Mouse (Mus musculus) embryo, embryonic 10 days (tissue): Measurements from ENCODE around the gene Ccdc85c.

ENCODE experiments used
- DNase-seq: peaks from one replicate; pipeline ENCODE4 v3.0.0-alpha.2; 2015; ENCODE audit warnings: low spot score

Gene Ccdc85c

GRCm38 (mm10) chr12:108294620-108295019 is 19.4 kb upstream of the Ccdc85c start:
- no peak for DNase-seq

DNA sequence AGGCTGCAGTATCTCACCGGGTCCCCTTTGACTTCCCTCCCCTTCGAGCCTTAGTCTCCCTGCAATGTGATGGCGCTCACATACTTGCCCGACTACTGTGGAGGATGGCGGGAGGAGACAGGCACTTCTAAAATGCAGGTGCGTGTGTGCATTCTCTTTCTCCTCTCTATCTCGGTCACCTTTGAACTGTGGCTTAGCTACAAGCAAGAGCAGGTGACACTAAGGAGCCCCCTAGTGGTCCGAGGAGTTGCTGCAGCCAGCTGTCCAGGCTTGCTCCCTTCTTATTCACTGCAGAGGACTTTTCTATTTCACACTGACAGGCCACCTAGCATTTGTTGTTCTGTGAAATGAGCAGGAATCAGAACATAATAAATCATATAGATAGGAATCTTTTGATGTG is 17.7 kb upstream of the Ccdc85c start:
- peak; percentile 84 for DNase-seq

DNA sequence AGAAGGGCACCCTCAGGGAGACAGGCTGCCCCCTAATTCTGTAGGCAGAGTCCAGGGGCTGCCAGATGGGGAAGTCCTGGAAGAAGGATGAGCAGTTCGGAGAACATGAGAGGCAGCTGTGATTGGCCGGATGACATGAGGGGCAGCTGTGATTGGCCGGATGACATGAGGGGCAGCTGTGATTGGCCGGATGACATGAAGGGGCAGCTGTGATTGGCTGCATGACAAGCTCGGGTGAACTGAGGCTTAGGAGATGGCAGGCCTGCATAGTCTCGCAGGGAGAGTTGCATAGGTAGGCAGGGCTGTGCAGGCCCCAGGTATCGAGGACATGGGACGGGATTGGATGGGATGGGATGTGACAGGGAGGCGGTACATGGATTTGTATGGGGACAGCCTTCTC is 17.2 kb upstream of the Ccdc85c start:
- peak; percentile 81 for DNase-seq

DNA sequence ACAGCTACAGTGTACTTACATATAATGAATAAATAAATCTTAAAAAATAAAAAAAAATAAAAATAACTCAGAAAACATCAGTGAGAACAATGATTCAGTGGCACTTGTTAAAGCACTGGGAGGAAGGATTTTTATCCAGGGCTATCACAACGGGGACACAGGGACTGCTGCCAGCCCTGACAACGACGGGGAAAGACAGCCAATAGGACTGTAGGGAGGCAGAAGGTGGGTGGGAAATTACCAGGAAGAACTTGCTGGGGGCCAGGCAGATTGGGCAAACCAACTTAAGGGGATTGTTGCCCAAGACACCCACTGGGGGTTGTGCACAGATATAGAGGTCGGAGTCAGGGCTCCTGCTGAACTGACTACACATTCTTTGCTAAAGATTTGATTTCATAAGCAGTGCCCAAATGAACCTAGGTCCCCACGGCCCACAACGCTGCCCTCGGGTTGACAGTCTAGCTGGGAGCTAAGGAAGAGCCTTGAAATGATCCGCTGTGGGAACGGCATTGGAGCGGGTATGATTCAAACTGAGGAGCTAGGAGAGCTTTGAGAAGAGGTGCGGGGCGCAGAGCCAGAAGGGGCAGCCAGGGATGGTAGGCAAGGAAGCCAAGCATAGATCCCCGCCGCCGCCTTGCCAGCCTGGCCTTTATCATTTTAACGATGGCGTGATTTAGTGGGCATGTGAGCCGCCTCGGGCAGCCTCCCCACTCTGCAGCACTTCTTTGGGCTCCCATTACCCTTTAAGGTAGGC is 13.1 kb upstream of the Ccdc85c start:
- no peak for DNase-seq

- no peak for DNase-seq
Observed at GRCm38 (mm10) chr12:108287011-108287410, 11.8 kb upstream of the Ccdc85c start.

- no peak for DNase-seq
Observed at GRCm38 (mm10) chr12:108286381-108286780, 11.2 kb upstream of the Ccdc85c start.

DNA sequence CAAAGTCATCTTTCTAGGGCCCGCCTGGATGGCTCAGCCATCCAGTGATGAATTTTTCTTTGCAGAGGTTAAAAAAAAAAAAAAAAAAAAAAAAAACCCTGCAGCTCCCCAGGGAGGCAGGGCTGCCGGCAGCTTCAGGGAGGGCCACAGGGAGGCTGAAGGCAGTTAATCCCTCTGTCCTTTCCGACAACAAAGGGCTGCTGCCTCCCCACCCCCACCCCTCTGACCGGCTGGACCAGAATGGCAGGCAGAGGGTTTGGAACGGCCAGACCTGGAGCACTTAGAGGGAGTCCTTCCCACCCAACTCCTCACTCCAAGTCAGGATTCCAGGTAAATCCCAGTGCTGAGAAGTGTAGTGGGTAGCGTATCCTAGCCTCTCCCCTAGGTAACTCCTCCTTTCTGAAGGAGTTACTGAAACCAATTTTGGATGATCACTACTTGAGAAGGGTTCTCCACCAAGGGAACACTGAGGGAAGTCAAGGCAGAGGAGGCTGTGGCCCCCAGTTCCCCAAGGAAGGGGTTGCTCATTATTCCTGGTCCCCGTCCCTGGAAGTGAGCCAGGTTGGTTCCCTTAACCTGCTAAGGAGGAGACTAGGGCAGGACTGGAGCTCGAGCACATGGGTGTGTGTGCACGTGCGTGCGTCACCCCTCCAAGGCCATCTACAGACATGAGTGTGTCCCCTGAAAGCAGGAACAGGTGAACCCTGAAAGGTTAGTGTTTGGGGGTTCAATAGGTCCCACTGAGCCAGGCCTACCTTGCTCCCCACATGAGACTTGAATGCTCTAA is 10.2 kb upstream of the Ccdc85c start:
- DNase-seq: peak; percentile 52

- peak; percentile 79 for DNase-seq
Observed at GRCm38 (mm10) chr12:108284455-108285224, 9.4 kb upstream of the Ccdc85c start.

DNA sequence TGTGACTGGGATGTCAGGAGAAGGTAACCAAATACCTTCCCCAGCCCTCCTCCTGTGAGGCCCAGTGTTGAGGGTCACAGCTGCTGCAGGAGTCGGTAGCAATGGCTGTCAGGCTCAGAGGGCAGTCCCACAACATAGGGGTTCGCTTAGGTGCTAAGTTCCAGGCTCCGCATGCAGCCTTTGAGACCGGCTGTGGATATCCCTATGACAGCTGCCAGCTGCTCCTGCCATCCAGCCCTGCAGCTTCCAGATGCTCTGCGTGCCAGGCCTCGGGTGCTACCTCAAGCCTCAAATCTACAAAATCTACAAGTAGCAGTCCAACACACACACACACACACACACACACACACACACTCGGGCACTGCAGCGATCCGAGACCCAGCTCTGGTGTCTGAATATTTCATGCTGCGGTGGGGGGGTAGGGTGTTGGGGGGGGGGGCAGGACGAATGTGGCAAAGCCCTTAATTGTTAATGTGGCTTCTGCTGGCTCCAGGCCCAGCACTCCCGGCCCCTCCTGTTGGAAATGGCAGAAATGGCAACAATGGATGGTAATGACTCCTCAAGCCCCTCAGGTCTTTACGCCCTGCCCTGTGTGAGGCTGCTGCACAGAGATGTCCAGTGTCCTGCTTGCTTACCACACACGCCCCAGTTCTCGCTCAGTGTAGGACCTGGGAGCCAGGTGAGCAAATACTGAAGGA is 3.1 kb upstream of the Ccdc85c start:
- no peak for DNase-seq

DNA sequence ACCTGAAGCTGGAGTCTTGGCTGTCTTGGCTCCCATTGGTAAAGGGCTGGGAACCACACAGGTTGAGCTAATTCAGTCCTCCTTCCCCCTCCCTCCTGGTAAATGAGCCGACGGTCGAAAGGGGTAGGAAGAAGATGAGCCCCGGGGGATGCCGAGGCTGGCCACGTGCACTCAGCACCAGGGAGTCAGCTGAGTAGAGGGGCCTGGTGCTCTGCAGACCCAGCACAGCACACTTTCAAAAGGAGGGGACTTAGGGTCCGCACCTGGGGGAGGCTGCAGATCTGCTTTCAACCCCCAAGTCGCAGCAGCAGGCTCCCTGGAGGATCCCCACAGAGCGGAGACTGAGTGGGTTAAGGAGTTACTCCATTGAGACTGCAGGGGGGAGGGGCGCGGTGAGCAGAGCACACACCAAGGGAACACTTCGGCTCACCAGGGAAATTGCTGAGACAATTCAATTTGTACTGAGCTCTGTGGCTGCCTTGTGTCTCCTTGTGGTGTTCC is 2.2 kb upstream of the Ccdc85c start:
- DNase-seq: peak; percentile 70

GRCm38 (mm10) chr12:108275920-108276822 is 946 bp upstream of the Ccdc85c start:
- DNase-seq: peak; percentile 74

DNA sequence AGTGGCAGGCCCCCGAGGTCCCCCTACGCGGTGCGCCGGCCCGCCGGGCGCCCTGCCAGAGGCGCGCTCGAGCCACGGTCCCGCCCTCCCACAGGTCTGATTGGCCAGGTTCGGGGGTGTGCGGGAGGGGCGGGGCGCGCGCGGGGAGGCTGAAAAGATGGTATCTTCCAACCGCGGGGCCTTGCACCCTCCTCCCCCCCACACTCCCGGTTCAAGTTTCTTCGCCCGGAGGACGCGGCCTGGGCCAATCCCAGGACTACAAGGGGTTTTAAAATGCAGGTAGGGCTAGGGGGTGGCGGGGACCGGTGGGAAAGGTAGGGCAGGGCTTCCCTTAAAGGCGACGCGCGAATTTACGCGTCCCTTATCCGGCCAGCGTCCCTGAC is 274 bp upstream of the Ccdc85c start:
- peak; percentile 96 for DNase-seq

GRCm38 (mm10) chr12:108274313-108274595 is 971 bp downstream of the Ccdc85c start:
- no peak for DNase-seq

DNA sequence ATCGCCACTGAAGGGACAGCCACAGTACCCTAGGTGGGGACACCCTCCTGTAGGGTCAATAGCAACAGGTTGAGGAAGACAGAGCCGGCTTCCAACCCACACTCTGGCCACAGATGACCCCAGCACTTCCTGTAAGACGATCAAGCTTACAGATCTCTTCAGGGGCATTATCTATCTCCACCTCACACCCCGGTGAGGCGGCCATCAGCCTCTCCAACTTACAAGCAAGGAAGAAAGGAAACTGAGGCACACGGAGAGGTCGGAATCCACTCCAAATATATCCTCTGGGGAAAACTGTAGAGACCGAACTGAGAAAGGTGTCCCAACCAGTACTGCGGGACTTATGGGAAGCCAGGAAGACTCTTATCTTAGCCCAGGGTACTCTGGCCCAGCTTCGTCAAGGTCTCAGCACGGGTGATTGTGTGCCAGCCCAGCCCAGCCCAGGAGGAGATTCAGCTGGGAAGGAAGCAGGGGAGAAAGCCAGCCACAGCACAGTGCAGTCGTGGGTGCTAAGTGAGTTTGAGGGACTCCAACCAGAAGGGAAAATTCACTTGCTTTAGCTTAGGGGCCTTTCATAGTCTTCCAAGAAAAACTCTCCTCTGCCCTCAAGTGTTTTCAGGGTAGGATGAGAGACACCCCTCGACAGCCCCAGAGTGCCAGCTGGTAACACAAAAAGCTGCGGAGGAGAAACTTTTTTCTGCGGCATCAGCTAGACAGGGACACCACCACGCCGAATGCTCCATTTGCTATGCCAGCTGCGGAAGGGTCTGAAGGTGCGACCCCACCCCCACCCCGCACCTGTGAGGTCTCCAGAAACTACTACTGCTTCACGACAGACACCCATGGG is 1.5 kb downstream of the Ccdc85c start:
- no peak for DNase-seq

DNA sequence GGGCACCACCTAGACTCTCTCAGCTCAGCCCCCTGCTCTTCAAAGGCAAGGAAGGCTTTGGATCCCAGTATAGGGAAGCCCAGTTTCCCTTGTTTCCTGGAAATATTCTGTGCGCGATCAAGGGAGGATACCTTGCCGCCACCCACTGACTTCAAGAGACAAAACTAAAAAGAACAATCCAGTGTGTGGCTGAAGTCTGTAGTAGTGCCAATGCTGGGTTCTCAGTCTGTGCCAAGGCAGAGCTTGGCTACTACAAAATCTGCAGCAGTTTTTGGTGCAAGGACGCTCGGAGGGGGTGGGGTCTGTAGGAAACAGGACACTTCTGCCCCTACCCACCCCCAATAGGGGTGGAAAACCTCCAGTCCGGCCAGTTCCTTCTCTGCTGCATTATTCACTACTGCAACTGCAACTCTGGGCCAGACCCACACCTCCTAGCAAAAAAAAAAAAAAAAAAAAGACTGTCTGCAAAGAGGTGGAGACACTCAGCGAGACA is 3.0 kb downstream of the Ccdc85c start:
- no peak for DNase-seq

DNA sequence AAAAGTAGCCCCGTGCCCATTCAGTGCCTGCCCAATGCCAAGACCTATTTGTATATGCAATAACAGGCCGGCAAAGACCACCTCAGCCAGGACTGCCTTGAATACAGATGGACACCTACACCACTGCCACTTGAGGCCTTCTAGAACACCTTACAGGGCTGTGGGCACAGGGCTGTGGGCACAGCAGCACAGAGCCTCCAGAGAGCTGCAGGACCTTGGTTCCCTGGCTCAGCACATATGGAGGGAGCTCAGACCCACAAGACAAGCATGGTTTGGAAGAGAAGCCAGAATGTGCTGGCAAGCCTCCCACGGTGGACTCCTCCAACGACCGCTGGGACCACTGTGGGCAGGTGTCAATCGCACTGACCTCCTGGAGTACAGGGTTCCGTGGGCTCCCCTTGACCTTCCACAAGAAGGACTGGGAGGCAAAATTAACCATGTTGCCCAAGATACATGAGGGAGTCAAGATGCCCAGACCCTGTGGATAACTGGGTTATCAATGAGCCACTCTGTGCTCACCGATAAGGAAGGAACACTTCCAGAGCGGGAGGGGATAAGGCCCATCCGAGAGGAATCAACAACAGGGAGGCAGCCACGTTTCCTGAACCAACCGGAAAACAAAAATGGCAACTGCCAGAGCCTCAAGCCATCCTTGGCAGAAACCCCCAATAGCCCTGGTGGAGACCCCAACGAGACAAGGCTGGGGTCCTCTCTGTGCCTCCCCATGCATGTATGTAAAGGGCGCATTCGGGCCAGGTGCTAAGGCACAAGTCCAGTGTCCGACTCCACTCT is 3.7 kb downstream of the Ccdc85c start:
- DNase-seq: no peak

GRCm38 (mm10) chr12:108270240-108270919 is 4.8 kb downstream of the Ccdc85c start:
- no peak for DNase-seq

DNA sequence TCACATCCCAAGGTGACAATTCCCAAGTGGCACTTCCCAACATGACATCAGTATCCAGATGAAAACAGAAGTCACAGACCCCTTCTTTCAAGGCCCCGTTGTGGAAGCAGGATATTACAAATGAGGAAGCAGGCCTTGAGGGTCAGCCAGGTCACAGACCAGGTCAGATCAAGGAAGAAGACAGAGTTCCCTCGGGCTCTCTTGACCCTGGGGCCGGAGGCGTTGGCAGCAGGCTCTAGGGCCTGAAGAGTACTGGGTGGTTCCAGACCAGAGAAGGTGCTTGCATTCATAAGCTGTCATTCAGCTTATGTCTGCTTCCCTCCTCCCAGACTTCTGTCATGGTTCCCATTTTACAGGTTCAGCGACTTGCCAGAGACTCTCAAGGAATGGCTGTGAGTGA is 5.5 kb downstream of the Ccdc85c start:
- no peak for DNase-seq

DNA sequence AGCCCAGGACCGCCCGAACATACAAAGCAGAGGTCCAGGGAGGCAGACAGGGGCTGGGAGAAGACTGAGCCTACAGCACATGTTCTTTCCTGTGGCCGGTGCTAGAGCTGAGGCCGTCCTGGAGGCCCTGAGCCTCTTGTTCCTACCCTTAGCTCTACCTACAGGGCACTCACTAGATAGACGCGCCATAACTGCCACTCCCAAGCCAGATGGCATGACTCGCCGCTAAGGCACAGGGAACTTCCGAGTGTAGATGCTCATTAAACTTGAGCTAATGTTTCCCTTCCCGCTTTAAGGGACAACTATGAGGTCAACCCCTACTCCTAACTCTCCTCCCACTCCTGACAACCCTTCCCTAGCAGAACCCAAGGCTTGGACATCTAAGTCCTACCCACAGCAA is 6.3 kb downstream of the Ccdc85c start:
- DNase-seq: no peak
